Mouse (Mus musculus): ENCODE measurements around the gene BC080695. TPM values are rescaled to one million over a fixed set of nuclear protein-coding genes. Genes with fewer than 3 reads are reported as not detected.
"Not testable (repeated sequence)": the region's sequence is repeated elsewhere in the genome, so short reads cannot be mapped to it uniquely, and the experiment has no call there.

The BC080695 gene
- polyA plus RNA-seq (2016; fragmentation: Nextera tagmentation; extraction: Ambion mirVana), result not detected in 2 replicates

DNA sequence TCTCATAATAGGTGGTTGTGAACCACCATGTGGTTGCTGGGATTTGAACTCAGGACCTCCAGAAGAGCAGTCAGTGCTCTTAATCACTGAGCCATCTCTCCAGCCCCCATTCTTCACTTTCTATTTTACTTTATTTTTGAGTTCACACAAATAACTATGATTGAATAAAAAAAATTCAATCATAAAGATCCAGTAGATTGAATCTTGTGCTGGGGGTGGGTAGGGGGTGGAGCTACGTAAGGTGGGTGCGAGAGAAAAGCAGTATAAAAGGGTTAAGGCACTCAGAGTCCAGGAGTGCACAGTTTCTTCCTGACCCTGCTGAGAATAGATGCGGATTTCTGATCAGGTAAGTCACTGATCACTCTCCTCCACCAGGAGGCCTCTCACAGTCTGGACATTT lies at the start of gene BC080695, which contains the start of gene Gm13057:
TSS of gene BC080695 (plus strand) at position 301 of the 400 bp plus-strand sequence.
TSS of gene Gm13057 (plus strand) at position 310 of the 400 bp plus-strand sequence.
- WGBS, result no CpG with 5 or more reads among the region's 3 CpGs
- not testable (repeated sequence) for H3K9me3 ChIP-seq; H3K4me3 ChIP-seq; H3K27ac ChIP-seq; H3K4me1 ChIP-seq (replicated peaks); H3K36me3 ChIP-seq; H3K27me3 ChIP-seq (ENCODE audit: insufficient read depth, poor library complexity, severe bottlenecking); DNase-seq (ENCODE audit: low spot score)

DNA sequence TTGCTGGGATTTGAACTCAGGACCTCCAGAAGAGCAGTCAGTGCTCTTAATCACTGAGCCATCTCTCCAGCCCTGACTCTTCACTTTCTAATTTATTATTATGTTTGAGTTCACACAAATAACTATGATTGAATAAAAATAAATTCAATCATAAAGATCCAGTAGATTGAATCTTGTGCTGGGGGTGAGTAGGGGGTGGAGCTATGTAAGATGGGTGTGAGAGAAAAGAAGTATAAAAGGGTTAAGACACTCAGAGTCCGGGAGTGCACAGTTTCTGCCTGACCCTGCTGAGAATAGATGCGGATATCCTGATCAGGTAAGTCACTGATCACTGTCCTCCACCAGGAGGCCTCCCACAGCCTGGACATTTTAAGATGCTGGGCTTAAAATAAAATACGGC lies 40.5 kb upstream of the BC080695 start, which contains the start of gene Gm13043:
TSS of gene Gm13043 (plus strand) at position 301 of the 400 bp plus-strand sequence.
- Histone ChIP-seq H3K9me3 (0 out of 2 replicates have a peak, but pooled peaks cover 3% of the 10 kb centered on the region), H3K36me3 (no peaks in the 10 kb centered on the region), H3K27me3 (ENCODE audit: insufficient read depth, poor library complexity, severe bottlenecking) (no peaks in the 10 kb centered on the region), H3K27ac (no peak within 1 kb of the TSS), H3K4me1 (replicated peaks) (no peaks in the 10 kb centered on the region), H3K4me3 (no peak within 1 kb of the TSS)
- WGBS, result 82% methylated on average over 3 of the region's 3 CpGs
- no peak for DNase-seq (ENCODE audit: low spot score)

- H3K36me3 ChIP-seq; H3K4me1 ChIP-seq (replicated peaks); DNase-seq (ENCODE audit: low spot score); H3K27me3 ChIP-seq (ENCODE audit: insufficient read depth, poor library complexity, severe bottlenecking); H3K4me3 ChIP-seq; H3K9me3 ChIP-seq; H3K27ac ChIP-seq: not testable (repeated sequence)
- WGBS, result no CpG with 5 or more reads among the region's 3 CpGs
These were observed 15.8 kb upstream of the BC080695 start, which contains the start of gene Gm13040 for GRCm38 (mm10) chr4:143535654-143536053. Gm13040 (plus strand) TSS chr4:143535954.

GRCm38 (mm10) chr4:143611927-143612326 lies 60.4 kb downstream of the BC080695 start:
- not testable (repeated sequence) for H3K4me1 ChIP-seq (replicated peaks); DNase-seq (ENCODE audit: low spot score); H3K4me3 ChIP-seq; H3K27me3 ChIP-seq (ENCODE audit: insufficient read depth, poor library complexity, severe bottlenecking); H3K27ac ChIP-seq; H3K36me3 ChIP-seq
- 86% methylated on average over 9 of the region's 9 CpGs for WGBS
- H3K9me3 ChIP-seq, result peaks cover 27% of the 10 kb centered on the region

- not testable (repeated sequence) for H3K4me3 ChIP-seq; H3K36me3 ChIP-seq; H3K27me3 ChIP-seq (ENCODE audit: insufficient read depth, poor library complexity, severe bottlenecking); DNase-seq (ENCODE audit: low spot score); H3K27ac ChIP-seq; H3K4me1 ChIP-seq (replicated peaks)
- H3K9me3 ChIP-seq, result peaks cover 37% of the 10 kb centered on the region
These were observed 63.2 kb downstream of the BC080695 start, which contains the start of gene Gm13083 for GRCm38 (mm10) chr4:143614703-143615102. Gm13083 (plus strand) TSS chr4:143615003.

- DNase-seq (ENCODE audit: low spot score); H3K27ac ChIP-seq; H3K36me3 ChIP-seq; H3K27me3 ChIP-seq (ENCODE audit: insufficient read depth, poor library complexity, severe bottlenecking); H3K4me3 ChIP-seq; H3K4me1 ChIP-seq (replicated peaks): not testable (repeated sequence)
- H3K9me3 ChIP-seq, result peaks cover 38% of the 10 kb centered on the region
- WGBS, result 81% methylated on average over 4 of the region's 4 CpGs
These were observed 66.6 kb downstream of the BC080695 start for GRCm38 (mm10) chr4:143618101-143618500.

Other genes starting within 250 kb of the BC080695 start
- gene Lrrc38, start 201.9 kb upstream of the BC080695 start, polyA plus RNA-seq (2016; fragmentation: Nextera tagmentation; extraction: Ambion mirVana), result 0.14 and 0.18 TPM in 2 replicates
- not detected in 2 replicates for gene Pramel1, start 157.3 kb upstream of the BC080695 start, polyA plus RNA-seq (2016; fragmentation: Nextera tagmentation; extraction: Ambion mirVana)
- gene Pramef8, start 139.3 kb upstream of the BC080695 start, polyA plus RNA-seq (2016; fragmentation: Nextera tagmentation; extraction: Ambion mirVana), result 18.2 and 21.9 TPM in 2 replicates
- gene Oog4, start 101.4 kb upstream of the BC080695 start, polyA plus RNA-seq (2016; fragmentation: Nextera tagmentation; extraction: Ambion mirVana), result not detected in 2 replicates
- gene Gm13043, start 40.4 kb upstream of the BC080695 start, polyA plus RNA-seq (2016; fragmentation: Nextera tagmentation; extraction: Ambion mirVana), result not detected in 2 replicates
- not detected in 2 replicates for gene Gm13040, start 15.7 kb upstream of the BC080695 start, polyA plus RNA-seq (2016; fragmentation: Nextera tagmentation; extraction: Ambion mirVana)
- gene Gm13057, start within 50 bp of the BC080695 start, polyA plus RNA-seq (2016; fragmentation: Nextera tagmentation; extraction: Ambion mirVana), result not detected in 2 replicates
- not detected in 2 replicates for gene Gm13083, start 63.3 kb downstream of the BC080695 start, polyA plus RNA-seq (2016; fragmentation: Nextera tagmentation; extraction: Ambion mirVana)
- gene Gm13088, start 105.5 kb downstream of the BC080695 start, polyA plus RNA-seq (2016; fragmentation: Nextera tagmentation; extraction: Ambion mirVana), result not detected in 2 replicates
- gene Gm13089, start 151.0 kb downstream of the BC080695 start, polyA plus RNA-seq (2016; fragmentation: Nextera tagmentation; extraction: Ambion mirVana), result not detected in 2 replicates
- not detected in 2 replicates for gene Gm13078, start 167.8 kb downstream of the BC080695 start, polyA plus RNA-seq (2016; fragmentation: Nextera tagmentation; extraction: Ambion mirVana)
- gene Gm13023, start 237.7 kb downstream of the BC080695 start, polyA plus RNA-seq (2016; fragmentation: Nextera tagmentation; extraction: Ambion mirVana), result not detected in 2 replicates